Comparison of ENCODE assay signal across 9 mouse cellular contexts in genomic region chr2:27818656-27819055, GRCm38 (mm10).
DNase-seq lines count a peak whose midpoint lies in the region; ATAC-seq and TF ChIP-seq lines count a peak whose summit lies in the region.
"Had no signal": no experiment of that assay in that cellular context is flagged by ENCODE, and none has a peak within 500 bp of the region (broad histone marks: within the 10 kb centered on the region; RNA-seq: fewer than 3 reads in every experiment).

No protein-coding gene starts in this region.

- H3K4me1 ChIP-seq in lung, embryonic 14.5 days (ENCODE audit: insufficient read depth), result peaks cover 14% of the 10 kb centered on the region; the same call in 1 of the 2 replicates
- peaks cover 14% of the 10 kb centered on the region for H3K4me1 ChIP-seq in embryonic facial prominence, embryonic 10.5 days

- WGBS in lung, embryonic 14.5 days, result 14% methylated on average over 4 of the region's 4 CpGs
- 49% methylated on average over 4 of the region's 4 CpGs for WGBS in embryonic facial prominence, embryonic 10.5 days

- H3K27ac ChIP-seq in lung, embryonic 14.5 days (ENCODE audit: low read depth), result peak overlapping the region; percentile 78
- 0 out of 2 replicates have a peak overlapping the region, but pooled peaks have one; percentile 48 for H3K27ac ChIP-seq in embryonic facial prominence, embryonic 10.5 days (replicated peaks)

- no peak overlapping the region for H3K4me3 ChIP-seq in lung, embryonic 14.5 days (ENCODE audit: low read depth, low read length)
- no peak overlapping the region for H3K4me3 ChIP-seq in embryonic facial prominence, embryonic 10.5 days
- H3K4me3 ChIP-seq: myocyte had no signal

- H3K9me3 ChIP-seq in lung, embryonic 14.5 days (ENCODE audit: low read depth, low read length), result no peaks in the 10 kb centered on the region
- no peaks in the 10 kb centered on the region for H3K9me3 ChIP-seq in embryonic facial prominence, embryonic 10.5 days

- DNase-seq in lung, embryonic 14.5 days, result peak; percentile 88
- no peak for DNase-seq in lung, adult 18-20 months
- DNase-seq in embryonic facial prominence, embryonic 10.5 days (ENCODE audit: low spot score), result no peak
- peak; percentile 54 for DNase-seq in kidney, adult 11 months
- peak; percentile 18 for DNase-seq in skeletal muscle tissue, adult 2 months (ENCODE audit: low read depth, low spot score)
- DNase-seq in thymus, adult 18-20 months, result no peak
- no peak for DNase-seq in layer of hippocampus, postnatal 25 days (ENCODE audit: extremely low spot score in 1 of 2, low spot score in 1 of 2)

- H3K36me3 ChIP-seq in lung, embryonic 14.5 days (ENCODE audit: insufficient read depth), result no peaks in the 10 kb centered on the region
- H3K36me3 ChIP-seq in embryonic facial prominence, embryonic 10.5 days (replicated peaks), result no peaks in the 10 kb centered on the region

- peak; percentile 74 for ATAC-seq in lung, embryonic 14.5 days (ENCODE audit: insufficient read depth)
- ATAC-seq: activated CD4-positive, CD25-positive, alpha-beta regulatory T cell, adult 4 months had no signal

- H3K9ac ChIP-seq in lung, embryonic 14.5 days, result no peak overlapping the region

- no peaks in the 10 kb centered on the region for H3K27me3 ChIP-seq in lung, embryonic 14.5 days (ENCODE audit: insufficient read depth, low read length)
- no peaks in the 10 kb centered on the region for H3K27me3 ChIP-seq in embryonic facial prominence, embryonic 10.5 days (replicated peaks; ENCODE audit: low read depth, poor library complexity, severe bottlenecking)

- no peak for TF ChIP-seq CTCF in lung, embryonic 14.5 days (IDR thresholded peaks at IDR 0.05; ENCODE audit: low read depth)

- H3K4me2 ChIP-seq in lung, embryonic 14.5 days, result no peak overlapping the region

Comparison
In these comparisons a context has a peak if more than half of its experiments do, and no peak if none do; other contexts are left out.
1. DNase-seq: peak in lung, embryonic 14.5 days (single experiment), kidney, adult 11 months (single experiment) and skeletal muscle tissue, adult 2 months (single experiment); none in lung, adult 18-20 months (0 of 2), embryonic facial prominence, embryonic 10.5 days (single experiment), thymus, adult 18-20 months (0 of 2) and layer of hippocampus, postnatal 25 days (0 of 2).